Mouse (Mus musculus): ENCODE results near the gene Amfr. TPM values are rescaled to one million over a fixed set of nuclear protein-coding genes. Genes with fewer than 3 reads are reported as not detected.

Gene Amfr
- polyA plus RNA-seq, 1 experiment from 2014 or later, result 51.7 TPM

DNA sequence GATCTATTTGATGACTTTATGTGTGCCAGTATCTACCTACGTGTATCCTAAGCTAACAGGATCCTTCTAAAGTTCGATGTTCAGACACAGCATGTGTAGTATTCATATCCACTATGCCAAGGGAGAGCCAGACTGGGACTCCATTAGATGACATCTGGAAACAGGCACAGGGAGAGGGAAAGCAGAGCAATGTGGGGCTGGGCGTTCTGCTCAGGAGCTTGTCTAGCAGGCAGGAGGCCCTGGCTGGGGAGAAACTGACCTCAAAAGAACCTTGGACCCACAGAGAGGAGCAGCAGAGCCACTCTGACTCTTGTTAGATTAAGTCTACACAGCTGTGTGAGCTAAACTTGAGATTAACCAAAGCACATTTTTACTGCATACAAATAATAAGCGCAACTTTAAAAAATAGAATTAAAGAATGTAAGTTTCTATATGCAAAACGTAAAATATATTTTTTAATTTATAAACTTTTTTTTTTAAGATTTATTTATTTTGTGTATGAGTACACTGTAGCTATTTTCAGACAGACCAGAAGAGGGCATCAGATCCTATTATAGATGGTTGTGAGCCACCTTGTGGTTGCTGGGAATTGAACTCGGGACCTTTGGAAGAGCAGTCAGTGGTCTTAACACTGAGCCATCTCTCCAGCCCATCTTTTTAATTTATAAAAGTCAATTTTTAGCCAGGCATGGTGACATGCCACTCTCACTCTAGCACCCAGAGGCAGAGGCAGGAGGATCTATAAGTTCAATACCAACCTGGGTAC, 36.0 kb downstream of the Amfr start:
- Histone ChIP-seq H3K4me1 (replicated peaks) (no peaks in the 10 kb centered on the region), H3K4me2 (replicated peaks) (no peak overlapping the region), H3K9ac (no peak overlapping the region), H3K9me3 (no peaks in the 10 kb centered on the region), H3K4me3 (replicated peaks) (no peak overlapping the region), H3K36me3 (peaks cover 56% of the 10 kb centered on the region), H3K27me3 (replicated peaks) (no peaks in the 10 kb centered on the region), H3K27ac (no peak overlapping the region)
- WGBS, result 88% methylated on average over 6 of the region's 6 CpGs
- no peak for ATAC-seq

DNA sequence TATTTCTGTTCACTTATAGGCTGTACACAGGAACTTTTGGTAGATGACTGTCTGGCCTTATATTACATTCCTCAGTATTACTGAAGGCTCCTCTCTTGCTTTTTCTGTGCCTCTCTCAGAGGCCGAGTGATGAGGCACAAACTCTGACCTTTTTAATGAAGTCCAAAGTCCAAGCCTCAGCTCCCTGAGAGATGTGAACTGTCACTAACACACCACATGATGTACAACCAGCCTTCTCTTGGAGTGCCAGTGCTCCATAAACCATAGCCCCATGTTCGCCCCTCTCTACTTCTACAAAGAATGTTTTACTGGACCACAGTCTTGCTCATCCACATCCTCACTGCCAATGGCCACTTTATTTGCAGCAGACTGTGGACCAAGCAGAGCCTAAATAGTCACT, 37.3 kb downstream of the Amfr start:
- ATAC-seq, result peak; percentile 38; the same call in 1 of the 2 replicates
- 82% methylated on average over 2 of the region's 2 CpGs for WGBS
- Histone ChIP-seq H3K4me2 (replicated peaks) (no peak overlapping the region), H3K4me1 (replicated peaks) (no peaks in the 10 kb centered on the region), H3K27me3 (replicated peaks) (no peaks in the 10 kb centered on the region), H3K36me3 (peaks cover 53% of the 10 kb centered on the region), H3K9ac (no peak overlapping the region), H3K9me3 (no peaks in the 10 kb centered on the region), H3K27ac (no peak overlapping the region; the same call in 1 of the 2 replicates), H3K4me3 (replicated peaks) (no peak overlapping the region)

DNA sequence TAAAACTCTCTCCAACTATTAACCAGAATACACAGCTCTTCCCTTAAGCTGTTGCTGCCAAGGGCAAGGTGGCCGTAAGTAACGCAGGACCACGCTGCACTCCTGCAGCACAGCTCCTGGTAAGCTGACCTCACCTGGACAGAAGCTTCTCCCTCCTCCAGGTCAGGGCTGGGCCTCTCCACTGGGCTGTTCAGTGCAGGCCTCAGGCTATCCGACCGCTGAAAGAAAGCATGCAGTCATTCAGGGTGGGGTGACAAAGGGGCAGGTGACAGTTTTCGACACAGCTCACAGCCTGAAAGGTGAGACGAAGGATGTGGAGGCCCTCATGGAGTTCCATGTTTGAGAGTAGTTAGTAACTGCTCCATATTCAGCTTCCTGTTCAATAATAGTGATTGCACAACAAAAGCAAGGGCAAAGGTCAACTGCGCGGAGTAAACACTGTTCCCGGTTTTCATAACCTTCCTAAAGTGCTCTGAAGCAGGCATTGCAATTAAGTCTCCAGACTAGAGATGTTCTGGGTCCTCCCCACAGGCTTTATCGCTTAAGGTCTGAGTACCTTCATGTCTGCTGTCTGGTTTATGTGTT, 37.9 kb downstream of the Amfr start:
- Histone ChIP-seq H3K4me1 (replicated peaks) (no peaks in the 10 kb centered on the region), H3K27ac (peak overlapping the region; percentile 58), H3K9me3 (no peaks in the 10 kb centered on the region), H3K4me3 (replicated peaks) (no peak overlapping the region), H3K27me3 (replicated peaks) (no peaks in the 10 kb centered on the region), H3K36me3 (peaks cover 53% of the 10 kb centered on the region), H3K4me2 (replicated peaks) (no peak overlapping the region), H3K9ac (no peak overlapping the region)
- peak; percentile 78 for ATAC-seq
- WGBS, result 66% methylated on average over 11 of the region's 11 CpGs

DNA sequence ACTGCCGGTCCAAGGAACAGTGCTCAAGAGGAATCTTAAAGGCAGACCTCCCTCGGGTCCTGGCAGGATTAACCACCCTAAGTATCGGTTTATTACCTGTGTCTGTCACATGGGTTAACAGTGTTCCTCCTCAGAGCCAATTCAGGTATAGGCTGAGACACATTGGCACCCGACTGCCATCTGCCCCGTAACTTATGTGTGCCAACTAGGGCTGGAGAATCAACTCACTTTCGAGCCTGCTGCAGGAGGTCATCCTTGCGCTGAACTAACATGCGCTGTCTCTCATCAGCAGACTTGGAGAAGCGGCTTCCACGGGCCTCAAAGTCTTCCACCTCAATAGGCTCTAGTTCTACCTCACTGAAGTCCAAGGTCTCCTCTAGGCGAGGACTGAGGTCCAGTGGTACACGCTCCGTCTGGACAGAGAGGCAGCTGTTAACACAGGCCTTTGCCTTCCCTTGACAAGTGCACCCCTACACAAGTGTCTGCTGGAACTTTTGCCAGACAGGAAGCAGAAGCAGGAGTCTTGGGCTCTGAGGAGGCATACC, 38.7 kb downstream of the Amfr start:
- peak; percentile 1; the same call in 1 of the 2 replicates for ATAC-seq
- Histone ChIP-seq H3K4me3 (replicated peaks) (no peak overlapping the region), H3K9ac (no peak overlapping the region), H3K4me1 (replicated peaks) (no peaks in the 10 kb centered on the region), H3K27me3 (replicated peaks) (no peaks in the 10 kb centered on the region), H3K4me2 (replicated peaks) (no peak overlapping the region), H3K27ac (no peak overlapping the region), H3K36me3 (peaks cover 51% of the 10 kb centered on the region), H3K9me3 (no peaks in the 10 kb centered on the region)
- 92% methylated on average over 13 of the region's 13 CpGs for WGBS

DNA sequence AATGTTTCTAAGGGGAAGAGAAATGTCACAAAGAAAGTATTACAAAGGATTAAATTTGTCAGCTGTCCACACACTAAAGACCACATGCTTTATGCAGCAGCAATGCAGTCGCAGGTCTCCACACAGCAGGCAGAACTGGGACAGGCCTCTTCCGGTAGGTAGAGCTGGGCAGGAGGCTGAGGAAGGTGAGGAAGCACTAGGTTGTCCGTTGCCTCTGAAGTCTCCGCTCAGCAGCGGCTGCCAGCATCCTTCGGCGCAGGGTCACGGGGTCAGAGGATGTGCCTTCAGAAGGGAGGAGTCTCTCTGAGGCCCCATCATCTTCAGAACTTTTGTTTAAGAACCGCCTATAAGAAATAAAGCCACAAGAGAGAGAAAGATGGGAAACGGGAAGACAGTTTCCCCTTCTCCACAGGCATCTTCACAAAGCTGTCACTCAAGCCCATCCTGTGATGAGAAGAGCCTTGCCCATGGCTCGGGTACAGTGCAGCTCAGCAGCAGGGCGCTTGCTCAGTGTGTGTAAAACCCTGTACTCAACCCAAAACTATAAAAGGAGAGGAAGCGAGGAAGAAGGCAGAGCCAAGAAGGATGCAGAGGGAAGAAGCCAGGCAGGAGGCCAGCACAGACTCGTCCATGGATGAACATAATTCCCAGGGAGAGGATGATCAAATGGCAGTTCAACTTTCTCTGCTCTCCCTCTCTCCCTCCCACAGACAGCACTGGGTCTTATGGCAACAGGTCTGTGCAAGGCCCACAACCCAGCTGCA, 39.5 kb downstream of the Amfr start:
- no peak for ATAC-seq
- WGBS, result 80% methylated on average over 14 of the region's 14 CpGs
- Histone ChIP-seq H3K4me2 (replicated peaks) (no peak overlapping the region), H3K4me1 (replicated peaks) (no peaks in the 10 kb centered on the region), H3K27ac (no peak overlapping the region), H3K9ac (no peak overlapping the region), H3K9me3 (no peaks in the 10 kb centered on the region), H3K36me3 (peaks cover 45% of the 10 kb centered on the region), H3K4me3 (replicated peaks) (no peak overlapping the region), H3K27me3 (replicated peaks) (no peaks in the 10 kb centered on the region)

DNA sequence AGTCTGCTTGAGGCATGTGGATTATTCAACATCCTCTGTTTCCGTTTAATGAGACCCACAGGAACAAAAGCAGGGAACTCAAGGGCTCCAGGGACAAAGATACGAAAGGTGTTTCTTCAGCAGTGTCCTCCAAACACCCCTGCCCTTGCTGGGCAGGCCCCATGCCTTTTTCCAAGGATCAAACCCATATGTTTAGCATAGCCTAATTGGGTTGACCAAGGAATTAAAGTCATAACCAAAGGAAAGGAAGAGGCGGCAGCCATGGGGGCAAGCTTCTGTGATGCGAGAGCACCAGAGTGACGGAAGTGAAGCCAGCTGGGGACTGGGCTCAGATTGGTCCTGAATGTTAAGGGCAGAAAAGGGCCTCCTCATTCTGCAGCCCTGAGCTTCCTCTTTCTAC, 40.4 kb downstream of the Amfr start:
- Histone ChIP-seq H3K4me2 (replicated peaks) (no peak overlapping the region), H3K9ac (no peak overlapping the region), H3K27ac (no peak overlapping the region), H3K9me3 (no peaks in the 10 kb centered on the region), H3K4me3 (replicated peaks) (no peak overlapping the region), H3K27me3 (replicated peaks) (no peaks in the 10 kb centered on the region), H3K36me3 (peaks cover 44% of the 10 kb centered on the region), H3K4me1 (replicated peaks) (no peaks in the 10 kb centered on the region)
- 91% methylated on average over 5 of the region's 5 CpGs for WGBS
- ATAC-seq, result no peak

DNA sequence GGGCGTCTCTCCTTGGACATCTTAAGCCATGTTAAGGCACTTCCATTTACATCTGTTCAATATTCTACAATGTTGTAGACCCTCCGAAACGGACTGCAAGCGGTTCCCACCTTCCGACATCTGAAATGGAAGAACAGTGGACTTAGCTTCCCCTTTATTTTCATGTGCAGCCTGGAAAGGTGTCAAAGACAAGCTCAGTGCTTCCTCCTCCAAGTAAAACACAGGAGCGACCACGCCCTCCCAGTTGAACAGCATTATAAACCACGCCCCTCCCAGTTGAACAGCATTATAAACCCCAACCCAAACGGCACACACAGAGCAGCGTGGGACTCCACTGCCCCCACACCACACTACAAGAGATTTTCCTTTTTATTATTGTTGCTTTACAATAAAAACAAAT, 41.2 kb downstream of the Amfr start:
- 80% methylated on average over 10 of the region's 10 CpGs for WGBS
- no peak overlapping the region for H3K4me3 ChIP-seq (replicated peaks)

DNA sequence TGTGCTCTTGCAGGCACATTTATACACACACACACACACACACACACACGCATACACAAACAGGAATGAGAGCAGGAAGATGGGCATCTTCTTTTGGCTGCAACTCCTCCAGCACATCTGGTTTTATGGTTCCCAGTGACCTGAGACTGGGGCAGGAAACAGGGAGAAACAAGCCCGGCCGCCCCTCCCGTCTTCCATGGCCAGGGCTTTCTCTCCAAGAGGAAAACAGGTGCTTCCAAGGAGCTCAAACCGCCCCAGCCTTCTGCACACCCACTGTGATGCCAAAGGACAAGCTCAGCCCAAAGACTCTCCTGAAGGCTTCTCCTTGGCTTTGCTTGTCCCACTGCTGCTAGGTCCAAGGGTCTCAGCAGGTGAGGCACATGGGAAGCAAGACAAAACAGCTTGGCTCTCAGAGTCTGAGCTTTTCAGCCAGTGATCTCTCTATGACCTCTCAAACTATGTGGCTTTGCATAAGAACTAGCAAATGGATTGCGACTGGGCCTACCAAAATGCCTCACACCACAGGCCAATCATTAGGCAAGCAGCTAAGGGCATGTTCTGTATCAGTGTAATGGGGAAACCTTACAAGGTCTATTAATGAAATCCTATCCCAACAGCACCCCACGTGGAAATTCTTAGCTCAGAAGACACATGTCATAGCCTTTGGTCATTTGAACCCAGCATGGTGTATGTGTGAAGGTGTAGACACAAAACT, 42.9 kb downstream of the Amfr start:
- Histone ChIP-seq H3K27me3 (replicated peaks) (no peaks in the 10 kb centered on the region), H3K9me3 (no peaks in the 10 kb centered on the region), H3K4me2 (replicated peaks) (no peak overlapping the region), H3K4me1 (replicated peaks) (no peaks in the 10 kb centered on the region), H3K4me3 (replicated peaks) (no peak overlapping the region), H3K9ac (no peak overlapping the region), H3K36me3 (peaks cover 30% of the 10 kb centered on the region), H3K27ac (no peak overlapping the region)
- ATAC-seq, result no peak
- 75% methylated on average over 7 of the region's 7 CpGs for WGBS

More for the DNA sequence above, 41.2 kb downstream of the Amfr start:
- ATAC-seq, result no peak
- Histone ChIP-seq H3K27ac (no peak overlapping the region), H3K4me1 (replicated peaks) (no peaks in the 10 kb centered on the region), H3K36me3 (peaks cover 39% of the 10 kb centered on the region), H3K9ac (no peak overlapping the region), H3K9me3 (no peaks in the 10 kb centered on the region), H3K27me3 (replicated peaks) (no peaks in the 10 kb centered on the region), H3K4me2 (replicated peaks) (no peak overlapping the region)

DNA sequence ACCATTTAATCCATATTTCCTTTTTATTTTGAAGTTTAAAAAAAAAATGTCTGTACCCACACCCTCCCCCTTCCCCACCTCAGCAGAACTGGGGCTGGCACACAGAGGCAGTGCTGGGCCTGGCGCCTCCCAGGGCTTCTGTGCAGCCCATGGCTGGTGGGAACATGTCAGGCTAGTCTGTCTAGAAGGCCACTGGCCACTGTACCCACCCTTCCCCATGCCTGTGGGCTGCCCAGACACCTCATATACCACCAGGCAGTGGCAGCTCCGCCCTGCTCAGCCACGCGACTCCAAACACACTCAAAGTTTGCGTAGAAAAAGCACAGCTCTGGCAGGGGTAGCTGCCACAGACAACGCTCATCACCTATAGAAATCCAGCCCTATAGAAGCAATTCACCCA, 44.3 kb downstream of the Amfr start:
- no peak overlapping the region for H3K4me3 ChIP-seq (replicated peaks)
- ATAC-seq, result 0 out of 2 replicates have a peak, but pooled peaks have one; percentile 26
- no peaks in the 10 kb centered on the region for H3K27me3 ChIP-seq (replicated peaks)
- no peak overlapping the region for H3K27ac ChIP-seq
- H3K4me2 ChIP-seq (replicated peaks), result no peak overlapping the region
- H3K9me3 ChIP-seq, result no peaks in the 10 kb centered on the region
- H3K36me3 ChIP-seq, result peaks cover 20% of the 10 kb centered on the region
- H3K4me1 ChIP-seq (replicated peaks), result no peaks in the 10 kb centered on the region
- WGBS, result 55% methylated on average over 6 of the region's 6 CpGs
- no peak overlapping the region for H3K9ac ChIP-seq

DNA sequence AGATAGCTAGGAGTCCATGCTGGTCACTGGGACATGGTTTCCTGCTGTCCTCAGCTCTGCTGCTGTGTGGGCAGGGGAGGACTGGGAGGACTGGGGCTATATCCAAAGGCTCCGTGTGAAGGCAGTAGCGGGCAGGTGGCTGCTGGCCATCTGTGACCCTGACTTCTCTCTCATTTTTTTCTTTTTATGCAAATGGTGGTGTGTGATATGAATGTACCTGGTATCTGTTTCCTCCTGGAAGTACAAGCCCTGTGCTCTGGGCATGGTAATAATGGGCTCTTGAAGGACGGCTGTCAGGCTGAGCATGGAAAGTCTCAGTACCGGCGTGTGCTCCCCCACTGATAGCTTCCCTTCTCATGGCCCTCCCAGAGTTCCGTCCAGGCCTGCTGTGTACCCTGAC, 51.7 kb downstream of the Amfr start:
- Histone ChIP-seq H3K36me3 (no peaks in the 10 kb centered on the region), H3K4me2 (replicated peaks) (no peak overlapping the region), H3K4me3 (replicated peaks) (no peak overlapping the region), H3K9me3 (no peaks in the 10 kb centered on the region), H3K27ac (no peak overlapping the region), H3K27me3 (replicated peaks) (no peaks in the 10 kb centered on the region), H3K9ac (no peak overlapping the region), H3K4me1 (replicated peaks) (no peaks in the 10 kb centered on the region)
- 90% methylated on average over 6 of the region's 6 CpGs for WGBS
- ATAC-seq, result no peak

DNA sequence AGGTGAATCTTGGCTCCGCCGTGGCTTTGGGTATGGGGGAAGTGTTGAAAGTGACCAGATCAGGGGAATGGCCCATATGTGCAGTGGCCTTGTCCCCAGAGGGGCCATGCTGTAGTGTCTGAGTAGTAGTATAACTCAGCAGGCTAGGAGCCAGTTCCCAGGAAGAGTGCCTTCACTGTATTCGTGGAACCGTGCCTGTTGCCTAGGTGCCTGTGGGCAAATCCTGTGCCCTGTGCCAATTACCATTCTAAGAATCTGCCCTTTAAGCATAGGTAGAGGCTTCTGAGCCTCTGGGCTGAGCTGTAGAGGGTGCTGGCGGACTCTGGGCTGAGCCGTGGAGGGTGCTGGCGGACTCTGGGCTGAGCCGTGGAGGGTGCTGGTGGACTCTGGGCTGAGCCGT, 54.2 kb downstream of the Amfr start:
- Histone ChIP-seq H3K27me3 (replicated peaks) (no peaks in the 10 kb centered on the region), H3K27ac (no peak overlapping the region), H3K9me3 (no peaks in the 10 kb centered on the region), H3K4me3 (replicated peaks) (no peak overlapping the region), H3K9ac (no peak overlapping the region), H3K36me3 (no peaks in the 10 kb centered on the region), H3K4me2 (replicated peaks) (no peak overlapping the region), H3K4me1 (replicated peaks) (no peaks in the 10 kb centered on the region)
- no peak for ATAC-seq
- WGBS, result 90% methylated on average over 9 of the region's 9 CpGs

DNA sequence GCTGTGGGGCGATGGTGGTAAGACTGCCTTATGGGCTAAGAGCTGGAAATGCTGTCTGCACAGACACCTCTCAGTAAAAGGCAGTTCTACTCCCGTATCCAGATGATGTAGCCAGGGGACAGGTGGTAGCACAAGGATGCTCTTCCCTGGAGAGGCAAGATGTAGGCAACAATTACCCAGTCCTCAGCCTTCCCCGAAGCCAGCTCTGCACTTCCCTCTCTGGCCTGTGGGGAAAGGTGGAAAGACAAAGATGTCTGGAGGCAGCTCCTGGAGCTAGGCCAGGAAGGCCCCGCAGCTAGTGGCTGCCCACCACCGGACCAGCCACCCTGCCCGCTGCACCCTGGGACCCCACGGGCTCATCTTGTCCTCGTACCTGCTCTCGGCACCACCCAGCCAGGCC, 60.1 kb downstream of the Amfr start:
- H3K9ac ChIP-seq, result no peak overlapping the region
- H3K36me3 ChIP-seq, result no peaks in the 10 kb centered on the region
- no peaks in the 10 kb centered on the region for H3K9me3 ChIP-seq
- H3K27ac ChIP-seq, result no peak overlapping the region
- H3K4me3 ChIP-seq (replicated peaks), result no peak overlapping the region
- ATAC-seq, result no peak
- H3K4me1 ChIP-seq (replicated peaks), result no peaks in the 10 kb centered on the region
- H3K27me3 ChIP-seq (replicated peaks), result no peaks in the 10 kb centered on the region
- no peak overlapping the region for H3K4me2 ChIP-seq (replicated peaks)
- 84% methylated on average over 9 of the region's 9 CpGs for WGBS

Data from intestine, embryonic 15.5 days (tissue).